Mouse (Mus musculus): ENCODE measurements around the gene Mrpl52. TPM values are rescaled to one million over a fixed set of nuclear protein-coding genes. Genes with fewer than 3 reads are reported as not detected.
A peak's percentile ranks its signal among the peaks of the same experiment; 100 is the strongest.

Mrpl52 gene
- 118 and 128 TPM in 2 replicates for polyA plus RNA-seq (2012; rRNA removed)

GRCm38 (mm10) chr14:54426689-54427398 is at the start of gene Mrpl52:
Mrpl52 (plus strand) TSS chr14:54426909.
- no peak for TF ChIP-seq CTCF (IDR thresholded peaks at IDR 0.05; ENCODE audit: extremely low read depth, insufficient read depth, low read length)
- TF ChIP-seq POLR2A (IDR thresholded peaks at IDR 0.05; ENCODE audit: extremely low read depth, insufficient read depth, low read length) = peak; percentile 70
- Histone ChIP-seq H3K27ac (ENCODE audit: insufficient read depth, low read length) (peak within 1 kb of the TSS; percentile 14; the same call in 1 of the 2 replicates), H3K4me1 (ENCODE audit: control insufficient read depth, insufficient read depth, low read length) (peaks cover 1% of the 10 kb centered on the region; the same call in 1 of the 2 replicates), H3K4me3 (ENCODE audit: insufficient read depth, low read length) (peak within 1 kb of the TSS; percentile 59)

GRCm38 (mm10) chr14:54377166-54377565 is 49.5 kb upstream of the Mrpl52 start:
- TF ChIP-seq POLR2A (IDR thresholded peaks at IDR 0.05; ENCODE audit: extremely low read depth, insufficient read depth, low read length) (no peak), CTCF (IDR thresholded peaks at IDR 0.05; ENCODE audit: extremely low read depth, insufficient read depth, low read length) (no peak)
- Histone ChIP-seq H3K4me1 (ENCODE audit: control insufficient read depth, insufficient read depth, low read length) (no peaks in the 10 kb centered on the region), H3K4me3 (ENCODE audit: insufficient read depth, low read length) (no peak overlapping the region), H3K27ac (ENCODE audit: insufficient read depth, low read length) (no peak overlapping the region)

- TF ChIP-seq CTCF (IDR thresholded peaks at IDR 0.05; ENCODE audit: extremely low read depth, insufficient read depth, low read length) = no peak
- TF ChIP-seq POLR2A (IDR thresholded peaks at IDR 0.05; ENCODE audit: extremely low read depth, insufficient read depth, low read length) = no peak
- no peaks in the 10 kb centered on the region for H3K4me1 ChIP-seq (ENCODE audit: control insufficient read depth, insufficient read depth, low read length)
- no peak overlapping the region for H3K4me3 ChIP-seq (ENCODE audit: insufficient read depth, low read length)
- H3K27ac ChIP-seq (ENCODE audit: insufficient read depth, low read length) = no peak overlapping the region
Measured at GRCm38 (mm10) chr14:54379571-54379970, 47.1 kb upstream of the Mrpl52 start.

GRCm38 (mm10) chr14:54380616-54381015 is 46.1 kb upstream of the Mrpl52 start:
- H3K4me3 ChIP-seq (ENCODE audit: insufficient read depth, low read length) = no peak overlapping the region
- no peak for TF ChIP-seq POLR2A (IDR thresholded peaks at IDR 0.05; ENCODE audit: extremely low read depth, insufficient read depth, low read length)

GRCm38 (mm10) chr14:54381816-54382215 is 44.9 kb upstream of the Mrpl52 start:
- TF ChIP-seq POLR2A (IDR thresholded peaks at IDR 0.05; ENCODE audit: extremely low read depth, insufficient read depth, low read length) = no peak
- TF ChIP-seq CTCF (IDR thresholded peaks at IDR 0.05; ENCODE audit: extremely low read depth, insufficient read depth, low read length) = no peak
- no peak overlapping the region for H3K27ac ChIP-seq (ENCODE audit: insufficient read depth, low read length)
- no peaks in the 10 kb centered on the region for H3K4me1 ChIP-seq (ENCODE audit: control insufficient read depth, insufficient read depth, low read length)
- no peak overlapping the region for H3K4me3 ChIP-seq (ENCODE audit: insufficient read depth, low read length)

More at GRCm38 (mm10) chr14:54380616-54381015, 46.1 kb upstream of the Mrpl52 start:
- Histone ChIP-seq H3K4me1 (ENCODE audit: control insufficient read depth, insufficient read depth, low read length) (no peaks in the 10 kb centered on the region), H3K27ac (ENCODE audit: insufficient read depth, low read length) (no peak overlapping the region)

GRCm38 (mm10) chr14:54382641-54383040 is 44.1 kb upstream of the Mrpl52 start:
- TF ChIP-seq POLR2A (IDR thresholded peaks at IDR 0.05; ENCODE audit: extremely low read depth, insufficient read depth, low read length) (no peak), CTCF (IDR thresholded peaks at IDR 0.05; ENCODE audit: extremely low read depth, insufficient read depth, low read length) (no peak)
- H3K27ac ChIP-seq (ENCODE audit: insufficient read depth, low read length) = no peak overlapping the region
- no peaks in the 10 kb centered on the region for H3K4me1 ChIP-seq (ENCODE audit: control insufficient read depth, insufficient read depth, low read length)
- no peak overlapping the region for H3K4me3 ChIP-seq (ENCODE audit: insufficient read depth, low read length)

- Histone ChIP-seq H3K27ac (ENCODE audit: insufficient read depth, low read length) (no peak overlapping the region), H3K4me1 (ENCODE audit: control insufficient read depth, insufficient read depth, low read length) (no peaks in the 10 kb centered on the region), H3K4me3 (ENCODE audit: insufficient read depth, low read length) (no peak overlapping the region)
- TF ChIP-seq POLR2A (IDR thresholded peaks at IDR 0.05; ENCODE audit: extremely low read depth, insufficient read depth, low read length) (no peak), CTCF (IDR thresholded peaks at IDR 0.05; ENCODE audit: extremely low read depth, insufficient read depth, low read length) (no peak)
Measured at GRCm38 (mm10) chr14:54383355-54383771, 43.3 kb upstream of the Mrpl52 start.

GRCm38 (mm10) chr14:54384396-54384795 is 42.3 kb upstream of the Mrpl52 start:
- Histone ChIP-seq H3K4me1 (ENCODE audit: control insufficient read depth, insufficient read depth, low read length) (no peaks in the 10 kb centered on the region), H3K27ac (ENCODE audit: insufficient read depth, low read length) (no peak overlapping the region), H3K4me3 (ENCODE audit: insufficient read depth, low read length) (no peak overlapping the region)
- TF ChIP-seq CTCF (IDR thresholded peaks at IDR 0.05; ENCODE audit: extremely low read depth, insufficient read depth, low read length) (no peak), POLR2A (IDR thresholded peaks at IDR 0.05; ENCODE audit: extremely low read depth, insufficient read depth, low read length) (no peak)

- H3K4me1 ChIP-seq (ENCODE audit: control insufficient read depth, insufficient read depth, low read length) = no peaks in the 10 kb centered on the region
- TF ChIP-seq CTCF (IDR thresholded peaks at IDR 0.05; ENCODE audit: extremely low read depth, insufficient read depth, low read length) (no peak), POLR2A (IDR thresholded peaks at IDR 0.05; ENCODE audit: extremely low read depth, insufficient read depth, low read length) (no peak)
- no peak overlapping the region for H3K4me3 ChIP-seq (ENCODE audit: insufficient read depth, low read length)
- H3K27ac ChIP-seq (ENCODE audit: insufficient read depth, low read length) = no peak overlapping the region
Measured at GRCm38 (mm10) chr14:54385968-54386618, 40.6 kb upstream of the Mrpl52 start.

GRCm38 (mm10) chr14:54387546-54387945 is 39.2 kb upstream of the Mrpl52 start:
- Histone ChIP-seq H3K4me1 (ENCODE audit: control insufficient read depth, insufficient read depth, low read length) (no peaks in the 10 kb centered on the region), H3K27ac (ENCODE audit: insufficient read depth, low read length) (no peak overlapping the region), H3K4me3 (ENCODE audit: insufficient read depth, low read length) (no peak overlapping the region)
- TF ChIP-seq POLR2A (IDR thresholded peaks at IDR 0.05; ENCODE audit: extremely low read depth, insufficient read depth, low read length) (no peak), CTCF (IDR thresholded peaks at IDR 0.05; ENCODE audit: extremely low read depth, insufficient read depth, low read length) (no peak)

All from cortical plate, adult 2 months (tissue).